Comparison of ENCODE assay signal across 8 mouse cellular contexts in the genomic region with DNA sequence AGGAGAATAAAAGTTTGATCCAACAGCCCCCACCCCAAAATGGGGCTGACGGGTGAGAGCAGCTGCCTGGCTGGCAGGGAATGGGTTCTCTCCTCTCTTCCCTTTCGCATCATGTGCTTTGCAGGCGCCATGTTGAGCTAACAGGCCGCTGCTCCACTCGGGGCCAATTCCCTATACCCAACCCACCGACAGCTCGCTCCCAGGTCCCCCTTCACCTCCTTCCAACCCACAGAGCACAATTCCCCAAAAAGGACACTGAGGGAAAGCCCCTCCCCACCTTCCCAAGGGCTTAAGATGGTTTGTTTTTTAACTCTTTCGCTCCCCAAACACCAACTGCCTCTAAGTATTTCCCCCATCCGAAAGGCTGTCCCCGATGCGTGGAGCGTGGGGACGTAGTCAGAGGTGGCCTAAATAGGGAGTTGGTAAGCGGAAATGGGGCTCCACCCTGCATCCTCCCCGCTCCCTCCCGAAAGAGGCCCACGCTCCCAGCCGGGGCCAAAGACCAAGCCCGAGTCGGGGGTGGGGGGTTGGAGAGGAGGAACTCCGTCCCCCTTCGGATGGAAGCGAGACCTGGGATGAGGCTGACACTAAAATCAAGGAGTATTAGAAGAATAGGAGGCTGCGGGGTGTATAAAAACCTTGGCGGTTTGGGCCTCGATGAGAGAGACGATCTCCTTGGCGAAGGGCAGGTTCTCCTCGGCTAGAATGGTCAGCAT. TPM values are rescaled to one million over a fixed set of nuclear protein-coding genes. Genes with fewer than 3 reads are reported as not detected.
A peak's percentile ranks its signal among the peaks of the same experiment; 100 is the strongest.
DNase-seq lines count a peak whose midpoint lies in the region; ATAC-seq lines count a peak whose summit lies in the region.

No protein-coding gene starts in this region.

- H3K4me3 ChIP-seq in hindbrain, embryonic 13.5 days = peak overlapping the region; percentile 99

- ATAC-seq in hindbrain, embryonic 13.5 days (ENCODE audit: low FRiP score) = peak; percentile 4; the same call in 1 of the 2 replicates

- peak overlapping the region; percentile 97 for H3K9ac ChIP-seq in hindbrain, embryonic 13.5 days

- under 1% methylated on average over 29 of the region's 29 CpGs for WGBS in hindbrain, embryonic 13.5 days

- H3K9me3 ChIP-seq in hindbrain, embryonic 13.5 days = no peaks in the 10 kb centered on the region

- peak overlapping the region; percentile 86 for H3K4me2 ChIP-seq in hindbrain, embryonic 13.5 days

- H3K4me1 ChIP-seq in hindbrain, embryonic 13.5 days (replicated peaks) = peaks cover 19% of the 10 kb centered on the region

- peak overlapping the region; percentile 99 for H3K27ac ChIP-seq in hindbrain, embryonic 13.5 days

- 0 out of 2 replicates have a peak, but pooled peaks cover 3% of the 10 kb centered on the region for H3K36me3 ChIP-seq in hindbrain, embryonic 13.5 days

- DNase-seq in Muller cell, postnatal 12 days (ENCODE audit: inconsistent ontology term) = peak; percentile 66
- DNase-seq in cerebellum, postnatal 10 days = peak; percentile 73 to 78
- peak; percentile 32 to 58 for DNase-seq in frontal cortex, postnatal 14 days (ENCODE audit: low spot score in 2 of 2)
- peak; percentile 44 to 50 for DNase-seq in layer of hippocampus, postnatal 25 days (ENCODE audit: extremely low spot score in 1 of 2, low spot score in 1 of 2)
- peak; percentile 54 for DNase-seq in lung, postnatal 25 days (ENCODE audit: low spot score)
- DNase-seq in retina, embryonic 14.5 days (ENCODE audit: low spot score) = peak; percentile 69
- peak; percentile 67 to 77 for DNase-seq in thymus, postnatal 36 days

- H3K27me3 ChIP-seq in hindbrain, embryonic 13.5 days = no peaks in the 10 kb centered on the region

RNA-seq across cellular contexts. Expression of a gene that starts 0.8 kb away (rescaled TPM):
- polyA plus RNA-seq in hindbrain, embryonic 13.5 days (2015; fragmentation: Nextera tagmentation; extraction: Ambion mirVana) = 22.2 and 23.1 TPM in 2 replicates
- total RNA-seq in layer of hippocampus, postnatal 25 days (2021) = 10 to 100 TPM; 48.0 to 60.6 TPM

RNA-seq across cellular contexts. Expression of a gene that starts 32.0 kb away (rescaled TPM):
- 17.2 and 18.8 TPM in 2 replicates for polyA plus RNA-seq in hindbrain, embryonic 13.5 days (2015; fragmentation: Nextera tagmentation; extraction: Ambion mirVana)
- 10 to 100 TPM; 17.3 to 19.6 TPM for total RNA-seq in layer of hippocampus, postnatal 25 days (2021)

Comparison
In these comparisons a context has a peak if more than half of its experiments do, and no peak if none do; other contexts are left out.
1. Peak in every context shown above with its lines: DNase-seq, ATAC-seq, H3K4me3 ChIP-seq and H3K27ac ChIP-seq.